Mouse (Mus musculus) heart, adult 9 months (tissue): ENCODE measurements around the gene Dhrs4.

ENCODE experiments used
- DNase-seq, 2 experiments: peaks; one replicate each; pipeline ENCODE4 v3.0.0; 2022; ENCODE audit warnings: low spot score in 2 of 2

Gene Dhrs4

GRCm38 (mm10) chr14:55478651-55479599 lies at the start of gene Dhrs4:
Dhrs4 (plus strand) TSS chr14:55478758.
- DNase-seq = peak; percentile 80 to 85

DNA sequence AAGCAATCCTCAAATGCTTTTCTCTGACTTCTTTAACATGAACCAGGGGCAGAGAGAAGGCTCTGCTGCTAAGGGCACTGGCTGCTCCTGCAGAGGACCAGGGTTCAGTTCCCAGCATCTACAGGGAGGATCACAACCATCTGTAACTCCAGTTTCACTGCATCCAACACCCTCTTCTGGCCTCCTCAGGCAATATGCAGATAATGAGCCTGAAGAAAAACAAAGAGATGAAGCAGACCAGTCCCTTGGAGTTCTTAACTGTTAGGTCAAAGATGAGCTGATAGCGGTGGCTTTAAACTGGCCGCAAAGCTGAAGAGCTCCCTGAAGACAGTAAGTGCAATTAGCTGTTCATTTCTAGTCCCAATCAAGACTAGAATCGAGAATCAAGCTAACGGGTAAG lies 48.3 kb upstream of the Dhrs4 start:
- DNase-seq = no peak

DNA sequence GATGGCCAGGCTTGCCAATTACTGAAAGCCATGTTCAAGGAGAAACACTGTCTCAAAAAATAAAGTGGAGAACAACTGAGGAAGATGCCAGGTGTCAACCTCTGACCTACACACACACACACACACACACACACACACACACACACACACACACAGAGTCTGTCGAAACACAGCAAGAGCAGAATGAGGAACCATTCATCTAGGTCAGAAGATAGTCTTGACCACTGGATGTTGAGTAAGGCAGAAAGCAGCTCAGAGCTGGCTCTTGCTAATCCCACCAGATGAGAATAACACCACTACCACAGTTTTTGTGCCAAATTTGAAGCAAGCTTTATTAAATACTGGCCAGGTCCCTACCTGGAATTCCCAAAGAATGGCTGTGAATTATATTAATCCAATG lies 45.5 kb upstream of the Dhrs4 start:
- no peak for DNase-seq

- no peak for DNase-seq
Measured at GRCm38 (mm10) chr14:55434825-55435224, 43.7 kb upstream of the Dhrs4 start.

DNA sequence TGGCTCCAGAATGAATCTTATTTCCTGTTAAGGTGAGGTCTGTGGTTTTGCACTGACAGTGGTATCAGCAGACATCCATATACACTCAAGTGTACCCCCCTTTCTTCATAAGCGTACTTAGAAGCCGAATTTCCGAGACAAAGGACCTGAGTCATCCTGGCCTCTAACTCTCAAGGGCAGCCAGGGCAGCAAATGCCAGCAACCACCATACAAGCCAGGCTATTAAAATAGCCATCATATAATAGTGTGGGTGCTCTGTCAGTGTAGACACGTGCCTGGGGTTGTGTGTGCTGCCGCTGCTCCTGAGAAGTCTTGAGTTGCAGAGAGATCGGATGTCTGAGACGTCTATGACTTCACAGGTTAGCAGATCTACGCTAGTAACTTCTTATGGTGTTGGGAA lies 41.4 kb upstream of the Dhrs4 start:
- no peak for DNase-seq

- DNase-seq = peak; percentile 11 to 28
Measured at GRCm38 (mm10) chr14:55438193-55438784, 40.3 kb upstream of the Dhrs4 start.

DNA sequence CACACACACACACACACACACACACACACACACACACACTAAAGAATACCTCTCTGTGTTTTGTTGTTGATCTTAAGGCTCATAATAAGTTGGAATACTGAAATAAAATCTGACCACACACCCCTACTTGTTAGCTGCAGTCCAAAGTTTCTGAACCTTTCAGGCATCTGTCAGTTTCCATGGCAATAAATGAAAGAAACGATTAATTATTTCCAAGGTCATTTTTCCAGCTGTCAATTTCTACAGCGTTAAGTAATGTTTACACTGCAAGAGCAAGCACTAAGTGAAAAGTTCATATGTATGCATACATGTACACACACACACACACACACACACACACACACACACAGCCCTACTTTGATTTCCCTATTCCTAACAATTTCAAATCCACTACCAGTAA lies 20.9 kb upstream of the Dhrs4 start:
- no peak for DNase-seq

GRCm38 (mm10) chr14:55458273-55458672 lies 20.3 kb upstream of the Dhrs4 start:
- DNase-seq = no peak

GRCm38 (mm10) chr14:55458761-55459160 lies 19.8 kb upstream of the Dhrs4 start:
- DNase-seq = no peak

- DNase-seq = no peak
Measured at GRCm38 (mm10) chr14:55459796-55460195, 18.8 kb upstream of the Dhrs4 start.

DNA sequence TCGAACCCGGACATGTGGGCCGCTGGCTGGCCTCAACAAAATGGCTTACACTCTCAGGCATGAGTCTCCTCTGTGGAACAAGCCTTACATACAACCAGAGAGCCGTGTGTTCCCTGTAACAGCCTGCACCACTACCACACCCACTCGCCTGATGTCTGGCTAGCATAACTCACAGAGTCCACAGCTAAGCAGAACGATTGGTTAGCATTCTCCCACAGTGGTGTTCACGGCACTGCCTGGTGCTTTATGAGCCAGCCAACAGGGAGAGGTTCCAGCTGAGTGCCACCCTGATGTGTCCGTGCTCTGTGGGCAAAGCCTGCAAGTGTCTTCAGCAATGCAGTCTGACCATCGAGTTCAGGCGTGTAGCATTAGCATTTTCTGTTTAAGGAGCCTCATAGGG lies 18.3 kb upstream of the Dhrs4 start:
- no peak for DNase-seq

DNA sequence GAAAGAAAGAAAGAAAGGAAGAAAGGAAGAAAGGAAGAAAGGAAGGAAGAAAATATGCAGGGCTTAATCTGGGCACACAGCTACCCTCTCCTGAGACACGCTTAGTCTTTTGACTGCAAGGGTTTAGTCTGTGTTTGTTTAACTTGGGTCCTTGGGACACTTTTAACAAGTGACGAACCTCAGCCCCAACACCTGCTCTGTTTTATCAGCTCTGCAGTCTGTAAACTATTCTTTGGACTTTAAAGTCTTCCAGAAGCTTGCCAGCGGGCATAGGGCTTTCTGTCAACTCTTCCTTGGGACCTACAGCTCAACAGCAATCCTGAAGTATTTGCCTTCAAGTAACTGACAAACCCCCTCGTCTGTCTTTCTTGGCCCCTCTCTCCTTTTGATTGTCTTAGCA lies 16.8 kb upstream of the Dhrs4 start:
- DNase-seq = no peak

DNA sequence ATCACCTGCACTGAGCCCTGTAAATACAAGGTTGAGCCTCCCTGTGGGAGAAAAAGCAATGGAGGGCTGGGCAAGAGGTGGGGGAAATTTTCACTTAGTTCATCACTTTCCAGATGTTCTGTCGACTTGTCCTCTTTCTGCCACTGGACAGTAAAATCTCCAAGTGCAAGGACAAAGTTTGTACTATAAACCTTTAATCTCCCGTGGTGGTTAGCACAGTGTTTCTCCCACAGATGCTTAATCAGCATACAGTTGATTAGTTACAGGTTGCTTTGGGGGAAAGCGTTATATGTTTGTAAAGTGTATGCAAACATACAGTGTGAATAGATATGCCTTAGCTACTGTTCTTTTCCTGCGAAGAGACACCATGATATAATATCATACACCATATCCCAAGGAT lies 12.1 kb upstream of the Dhrs4 start:
- no peak for DNase-seq

- peak in 1 of 2 experiments; percentile 24 for DNase-seq
Measured at GRCm38 (mm10) chr14:55467108-55467507, 11.4 kb upstream of the Dhrs4 start.

DNA sequence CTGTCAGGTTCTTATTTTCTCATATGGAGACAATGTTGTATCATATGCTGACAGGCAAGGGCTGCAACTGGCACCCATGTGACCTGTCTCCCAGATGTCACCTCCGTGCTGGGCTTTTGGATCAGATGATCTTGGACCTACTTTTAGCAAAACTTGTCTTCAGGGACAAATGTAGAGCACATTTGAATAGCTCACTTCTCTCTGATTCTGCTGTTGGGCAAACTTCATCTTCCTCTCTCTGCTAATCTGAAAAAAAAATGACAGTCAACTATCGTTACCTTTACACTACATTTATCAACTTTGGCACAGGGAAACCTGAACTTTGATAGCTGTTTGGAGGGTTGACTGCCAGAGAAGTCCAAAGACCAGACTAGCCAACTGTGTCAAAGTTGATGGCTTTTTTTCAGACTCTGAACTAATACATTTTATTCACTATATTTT lies 10.2 kb upstream of the Dhrs4 start:
- DNase-seq = peak; percentile 41 to 50

- no peak for DNase-seq
Measured at GRCm38 (mm10) chr14:55469041-55469440, 9.5 kb upstream of the Dhrs4 start.

DNA sequence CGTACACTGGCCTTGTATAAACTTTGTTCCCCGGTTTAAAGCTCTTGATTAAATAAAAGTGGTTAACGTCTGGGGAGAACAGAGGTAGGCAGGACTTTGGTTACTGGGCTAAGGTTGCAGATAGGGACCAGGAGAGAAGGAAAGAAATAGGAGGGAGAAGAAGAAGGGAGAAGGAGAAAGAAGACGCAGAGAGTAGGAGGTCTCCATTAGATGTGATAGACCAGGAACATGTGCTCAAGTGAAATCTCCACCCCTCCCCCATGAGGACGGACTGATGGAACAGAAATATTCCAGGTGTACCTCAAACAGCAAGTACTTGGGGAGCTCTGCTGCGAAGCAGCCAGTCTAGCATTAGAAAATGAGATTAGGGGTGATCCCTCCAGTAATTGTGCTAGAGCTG lies 8.7 kb upstream of the Dhrs4 start:
- DNase-seq = no peak

DNA sequence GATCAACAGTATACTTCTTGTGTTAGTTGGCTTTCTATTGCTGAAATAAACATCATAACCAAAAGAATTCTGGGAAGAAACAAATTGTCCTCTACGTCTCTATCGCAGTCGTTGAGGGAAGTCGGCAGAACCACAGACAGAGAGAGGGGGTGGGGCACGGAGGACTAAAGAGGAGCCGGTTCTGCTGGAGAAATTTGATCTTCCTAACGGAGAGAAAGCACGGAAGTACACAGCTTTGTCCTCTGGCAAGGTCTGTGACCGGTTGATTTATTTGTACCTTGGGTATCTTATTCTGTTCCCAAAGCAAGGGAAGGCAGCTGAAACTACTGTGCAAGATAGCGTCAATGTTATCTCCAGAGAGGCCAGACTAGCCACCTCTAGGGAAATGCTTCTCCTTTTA lies 7.8 kb upstream of the Dhrs4 start:
- peak in 1 of 2 experiments; percentile 19 for DNase-seq

DNA sequence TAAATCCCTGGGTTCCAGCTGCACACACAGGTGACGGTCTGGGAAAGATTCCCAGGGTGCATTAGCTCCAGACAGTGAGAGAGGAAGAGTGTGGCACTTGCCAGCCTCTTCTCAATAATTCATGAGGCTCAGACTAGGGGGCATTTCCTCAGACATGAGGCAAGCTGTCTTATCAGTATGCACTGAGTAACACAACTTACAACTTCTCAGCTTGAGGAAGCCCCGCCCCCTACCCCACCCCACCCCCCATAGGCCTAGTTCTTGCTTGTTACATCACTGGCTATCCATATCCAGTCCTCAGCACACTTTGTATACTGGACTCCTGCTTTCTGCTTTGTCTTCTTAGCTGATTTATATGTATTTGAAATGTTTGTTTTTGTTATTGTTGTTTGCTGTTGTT lies 2.9 kb upstream of the Dhrs4 start:
- no peak for DNase-seq

DNA sequence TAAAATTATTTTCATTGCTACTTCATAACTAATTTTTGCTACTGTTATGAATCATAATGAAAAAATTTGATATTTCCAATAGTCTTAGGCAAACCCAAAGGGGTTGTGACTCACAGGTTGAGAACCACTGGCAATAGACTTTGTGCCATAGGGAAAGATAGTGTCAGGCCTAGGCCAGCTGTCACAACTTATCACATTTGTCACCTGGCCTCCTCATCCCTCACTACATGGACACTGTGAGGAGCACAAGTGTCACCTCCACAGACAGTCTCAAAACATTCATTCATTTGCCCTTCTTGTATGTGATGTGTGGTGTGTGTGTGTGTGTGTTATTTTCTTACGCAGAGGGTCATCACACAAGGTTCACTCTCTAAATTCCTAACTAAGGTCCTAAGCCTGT lies 1.1 kb upstream of the Dhrs4 start:
- no peak for DNase-seq

DNA sequence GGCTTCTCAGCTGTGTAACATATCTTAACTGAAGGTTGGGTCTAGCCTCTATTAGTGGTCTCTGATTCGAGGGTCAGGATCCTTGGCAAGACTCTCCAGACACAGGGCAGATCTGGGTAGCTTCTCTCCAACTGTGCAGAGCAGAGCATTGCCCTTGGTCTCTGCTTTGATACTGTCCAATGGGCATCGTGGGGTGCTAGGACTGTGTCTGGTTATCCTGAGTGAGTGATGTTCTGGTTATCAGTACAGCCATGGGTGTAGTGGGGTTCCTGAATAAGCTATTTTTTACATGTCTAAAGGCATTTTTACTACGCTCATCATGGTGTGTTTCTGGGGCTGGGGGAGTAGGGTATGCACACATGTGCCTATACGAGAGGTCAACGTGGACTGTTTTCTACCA lies 729 bp upstream of the Dhrs4 start:
- no peak for DNase-seq

DNA sequence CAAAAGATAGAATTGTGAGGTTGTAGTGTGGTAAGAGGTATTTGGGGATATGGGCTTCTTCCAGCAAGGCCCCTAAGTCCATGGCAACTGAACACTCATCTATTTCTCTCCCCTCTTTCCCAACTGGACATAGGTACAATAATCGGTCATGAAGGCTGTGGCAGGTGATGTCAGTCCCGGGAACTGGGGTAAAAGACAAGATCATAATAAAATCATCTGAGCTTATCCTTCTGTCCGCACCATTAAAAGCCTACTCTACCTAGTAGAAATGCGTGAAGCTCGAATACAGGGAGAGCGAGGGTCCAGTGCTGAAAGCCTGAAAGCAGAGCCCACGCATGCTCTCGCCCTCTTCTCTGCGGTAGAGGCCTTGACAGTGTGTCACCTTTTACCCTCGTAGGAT lies 1.1 kb downstream of the Dhrs4 start:
- no peak for DNase-seq

DNA sequence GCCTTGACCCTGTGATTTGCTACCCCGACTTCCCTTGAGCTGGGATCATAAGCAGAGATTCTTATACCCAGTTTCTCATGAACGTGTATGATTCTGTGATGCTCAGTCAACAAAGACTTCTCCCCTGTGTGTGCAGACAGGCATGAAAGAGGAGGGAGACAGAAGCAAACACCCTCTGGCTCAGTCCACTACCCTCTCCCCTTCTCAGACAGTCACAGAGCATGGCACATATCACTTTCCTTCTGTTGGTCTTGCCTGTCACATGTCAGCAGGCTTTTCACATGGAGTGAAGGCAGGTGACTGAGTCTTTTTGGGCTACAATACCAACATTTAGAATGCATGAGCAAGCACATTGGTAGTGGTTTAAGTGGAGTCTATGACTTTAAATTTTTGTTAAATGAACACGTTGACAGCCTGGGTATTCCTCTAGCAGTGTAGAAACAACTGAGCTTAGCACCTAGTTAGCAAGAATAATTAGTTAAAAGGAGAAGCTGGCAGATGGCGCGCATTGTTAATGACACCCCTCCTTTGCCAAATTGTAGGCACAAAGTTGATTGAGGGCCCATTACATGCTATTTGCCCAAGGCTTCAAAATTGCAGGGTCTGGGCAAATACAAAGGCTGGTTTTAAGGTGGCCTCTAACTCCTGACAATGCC lies 6.0 kb downstream of the Dhrs4 start:
- no peak for DNase-seq
